In genomic region chr10:80151211-80152034, GRCm38 (mm10) we compare ENCODE assay signal across 8 mouse cellular contexts. TPM values are rescaled to one million over a fixed set of nuclear protein-coding genes. Genes with fewer than 3 reads are reported as not detected.
A peak's percentile ranks its signal among the peaks of the same experiment; 100 is the strongest.
DNase-seq lines count a peak whose midpoint lies in the region; ATAC-seq and TF ChIP-seq lines count a peak whose summit lies in the region.

No protein-coding gene starts in this region.

- under 1% methylated on average over 26 of the region's 26 CpGs for WGBS in forebrain, embryonic 14.5 days
- under 1% methylated on average over 25 of the region's 26 CpGs for WGBS in hindbrain, postnatal 0 days
- WGBS in liver, embryonic 13.5 days (ENCODE audit: insufficient replicate concordance) = 7% methylated on average over 26 of the region's 26 CpGs
- 3% methylated on average over 26 of the region's 26 CpGs for WGBS in thymus, adult 2 months

- H3K27me3 ChIP-seq in forebrain, embryonic 14.5 days (replicated peaks; ENCODE audit: control insufficient read depth, insufficient read depth, low read length) = no peaks in the 10 kb centered on the region
- H3K27me3 ChIP-seq in hindbrain, postnatal 0 days (ENCODE audit: insufficient read depth, low read length) = no peaks in the 10 kb centered on the region
- no peaks in the 10 kb centered on the region for H3K27me3 ChIP-seq in liver, embryonic 13.5 days
- H3K27me3 ChIP-seq in thymus, adult 2 months (ENCODE audit: control insufficient read depth, insufficient read depth, low read length) = no peaks in the 10 kb centered on the region

- H3K9ac ChIP-seq in forebrain, embryonic 14.5 days (ENCODE audit: low read length) = peak overlapping the region; percentile 100
- peak overlapping the region; percentile 99 for H3K9ac ChIP-seq in hindbrain, postnatal 0 days (replicated peaks; ENCODE audit: low read length)
- peak overlapping the region; percentile 91 for H3K9ac ChIP-seq in liver, embryonic 13.5 days

- H3K4me3 ChIP-seq in forebrain, embryonic 14.5 days (ENCODE audit: low read depth, low read length) = peak overlapping the region; percentile 100
- H3K4me3 ChIP-seq in hindbrain, postnatal 0 days (ENCODE audit: low read length) = peak overlapping the region; percentile 97
- peak overlapping the region; percentile 91 for H3K4me3 ChIP-seq in liver, embryonic 13.5 days (replicated peaks)
- H3K4me3 ChIP-seq in thymus, adult 2 months (ENCODE audit: control insufficient read depth, insufficient read depth, low read length) = peak overlapping the region; percentile 96

- H3K27ac ChIP-seq in forebrain, embryonic 14.5 days (ENCODE audit: low read depth, low read length) = peak overlapping the region; percentile 100
- peak overlapping the region; percentile 96 for H3K27ac ChIP-seq in hindbrain, postnatal 0 days
- peak overlapping the region; percentile 98 for H3K27ac ChIP-seq in liver, embryonic 13.5 days
- H3K27ac ChIP-seq in thymus, adult 2 months (ENCODE audit: control insufficient read depth, insufficient read depth, low read length) = peak overlapping the region; percentile 92

- peak; percentile 57; the same call in 1 of the 2 replicates for TF ChIP-seq POLR2A in thymus, adult 2 months (IDR thresholded peaks at IDR 0.05; ENCODE audit: control insufficient read depth, extremely low read depth, insufficient read depth, low read length, poor library complexity)

- TF ChIP-seq CTCF in hindbrain, postnatal 0 days (IDR thresholded peaks at IDR 0.05; ENCODE audit: low read depth) = no peak
- no peak for TF ChIP-seq CTCF in thymus, adult 2 months (IDR thresholded peaks at IDR 0.05; ENCODE audit: borderline replicate concordance, control insufficient read depth, extremely low read depth, insufficient read depth, low read length, poor library complexity)

- ATAC-seq in cerebellum, adult (ENCODE audit: insufficient number of reproducible peaks, low FRiP score, low TSS enrichment) = no peak
- no peak for ATAC-seq in forebrain, embryonic 14.5 days
- ATAC-seq in hindbrain, postnatal 0 days = no peak
- ATAC-seq in liver, embryonic 13.5 days (ENCODE audit: low read depth) = no peak

- DNase-seq in cerebellum, adult 18-20 months = peak; percentile 64
- peak; percentile 70 for DNase-seq in adrenal gland, postnatal 25 days
- DNase-seq in forebrain, embryonic 14.5 days (ENCODE audit: low spot score) = peak; percentile 58
- peak; percentile 72 for DNase-seq in hindbrain, postnatal 0 days (ENCODE audit: low spot score)
- DNase-seq in liver, embryonic 13.5 days = no peak
- DNase-seq in neural tube, embryonic 10.5 days (ENCODE audit: extremely low spot score, low spot score) = peak; percentile 66
- peak; percentile 75 for DNase-seq in thymus, adult 2 months

- peaks cover 17% of the 10 kb centered on the region for H3K4me1 ChIP-seq in forebrain, embryonic 14.5 days (ENCODE audit: control insufficient read depth, insufficient read depth, low read length)
- peaks cover 19% of the 10 kb centered on the region; the same call in 1 of the 2 replicates for H3K4me1 ChIP-seq in hindbrain, postnatal 0 days (ENCODE audit: insufficient read depth, low read length)
- H3K4me1 ChIP-seq in liver, embryonic 13.5 days (replicated peaks) = peaks cover 88% of the 10 kb centered on the region
- H3K4me1 ChIP-seq in thymus, adult 2 months (replicated peaks; ENCODE audit: control insufficient read depth, insufficient read depth, low read length) = peaks cover 41% of the 10 kb centered on the region

- H3K36me3 ChIP-seq in forebrain, embryonic 14.5 days (ENCODE audit: control insufficient read depth, insufficient read depth, low read length) = peaks cover 65% of the 10 kb centered on the region
- peaks cover 34% of the 10 kb centered on the region for H3K36me3 ChIP-seq in hindbrain, postnatal 0 days (ENCODE audit: insufficient read depth, low read length)
- H3K36me3 ChIP-seq in liver, embryonic 13.5 days = peaks cover 71% of the 10 kb centered on the region
- H3K36me3 ChIP-seq in thymus, adult 2 months (ENCODE audit: control insufficient read depth, insufficient read depth, low read length) = peaks cover 36% of the 10 kb centered on the region

- no peaks in the 10 kb centered on the region for H3K9me3 ChIP-seq in forebrain, embryonic 14.5 days (replicated peaks; ENCODE audit: control insufficient read depth, low read length)
- H3K9me3 ChIP-seq in hindbrain, postnatal 0 days (ENCODE audit: low read length) = no peaks in the 10 kb centered on the region
- no peaks in the 10 kb centered on the region for H3K9me3 ChIP-seq in liver, embryonic 13.5 days (replicated peaks)

- peak overlapping the region; percentile 95 for H3K4me2 ChIP-seq in forebrain, embryonic 14.5 days (ENCODE audit: low read length)
- H3K4me2 ChIP-seq in hindbrain, postnatal 0 days (ENCODE audit: low read depth, low read length) = peak overlapping the region; percentile 89
- peak overlapping the region; percentile 99 for H3K4me2 ChIP-seq in liver, embryonic 13.5 days

RNA-seq across cellular contexts. Expression of gene Midn, which starts 3.4 kb away (rescaled TPM):
- total RNA-seq in adrenal gland, postnatal 25 days (2021) = 74.1 and 97.4 TPM in 2 replicates
- 67.0 and 73.6 TPM in 2 replicates for polyA plus RNA-seq in forebrain, embryonic 14.5 days (2014; fragmentation: Nextera tagmentation; extraction: Ambion mirVana)
- 146 and 172 TPM in 2 replicates for total RNA-seq in hindbrain, postnatal 0 days (2014; rRNA removed)
- 14.7 and 15.8 TPM in 2 replicates for polyA plus RNA-seq in hindbrain, postnatal 0 days (2015; fragmentation: Nextera tagmentation; extraction: Ambion mirVana)
- polyA plus RNA-seq in liver, embryonic 13.5 days (2015; fragmentation: Nextera tagmentation; extraction: Ambion mirVana) = 3.0 and 3.3 TPM in 2 replicates
- polyA plus RNA-seq in thymus, adult 2 months (2012; rRNA removed) = 342 and 374 TPM in 2 replicates

RNA-seq across cellular contexts. Expression of gene Cbarp, which starts 10.8 kb away (rescaled TPM):
- total RNA-seq in adrenal gland, postnatal 25 days (2021) = 45.4 and 67.9 TPM in 2 replicates
- polyA plus RNA-seq in forebrain, embryonic 14.5 days (2014; fragmentation: Nextera tagmentation; extraction: Ambion mirVana) = 41.0 and 42.4 TPM in 2 replicates
- 270 and 288 TPM in 2 replicates for total RNA-seq in hindbrain, postnatal 0 days (2014; rRNA removed)
- 95.5 and 106 TPM in 2 replicates for polyA plus RNA-seq in hindbrain, postnatal 0 days (2015; fragmentation: Nextera tagmentation; extraction: Ambion mirVana)
- 0.54 and 0.69 TPM in 2 replicates for polyA plus RNA-seq in liver, embryonic 13.5 days (2015; fragmentation: Nextera tagmentation; extraction: Ambion mirVana)
- 34.0 and 37.7 TPM in 2 replicates for polyA plus RNA-seq in thymus, adult 2 months (2012; rRNA removed)

RNA-seq across cellular contexts. Expression of gene Atp5d, which starts 13.0 kb away (rescaled TPM):
- 460 and 592 TPM in 2 replicates for total RNA-seq in adrenal gland, postnatal 25 days (2021)
- 412 and 467 TPM in 2 replicates for polyA plus RNA-seq in forebrain, embryonic 14.5 days (2014; fragmentation: Nextera tagmentation; extraction: Ambion mirVana)
- 273 and 303 TPM in 2 replicates for total RNA-seq in hindbrain, postnatal 0 days (2014; rRNA removed)
- polyA plus RNA-seq in hindbrain, postnatal 0 days (2015; fragmentation: Nextera tagmentation; extraction: Ambion mirVana) = 733 and 736 TPM in 2 replicates
- polyA plus RNA-seq in liver, embryonic 13.5 days (2015; fragmentation: Nextera tagmentation; extraction: Ambion mirVana) = 358 and 362 TPM in 2 replicates
- 1,163 and 1,361 TPM in 2 replicates for polyA plus RNA-seq in thymus, adult 2 months (2012; rRNA removed)

RNA-seq across cellular contexts. Expression of gene Cirbp, which starts 14.4 kb away (rescaled TPM):
- total RNA-seq in adrenal gland, postnatal 25 days (2021) = 49.9 and 142 TPM in 2 replicates
- 239 and 266 TPM in 2 replicates for polyA plus RNA-seq in forebrain, embryonic 14.5 days (2014; fragmentation: Nextera tagmentation; extraction: Ambion mirVana)
- total RNA-seq in hindbrain, postnatal 0 days (2014; rRNA removed) = 257 and 261 TPM in 2 replicates
- 730 and 732 TPM in 2 replicates for polyA plus RNA-seq in hindbrain, postnatal 0 days (2015; fragmentation: Nextera tagmentation; extraction: Ambion mirVana)
- 19.5 and 21.9 TPM in 2 replicates for polyA plus RNA-seq in liver, embryonic 13.5 days (2015; fragmentation: Nextera tagmentation; extraction: Ambion mirVana)
- polyA plus RNA-seq in thymus, adult 2 months (2012; rRNA removed) = 173 and 193 TPM in 2 replicates

RNA-seq across cellular contexts. Expression of gene 1600002K03Rik, which starts 21.3 kb away (rescaled TPM):
- 15.6 and 16.7 TPM in 2 replicates for total RNA-seq in adrenal gland, postnatal 25 days (2021)
- polyA plus RNA-seq in forebrain, embryonic 14.5 days (2014; fragmentation: Nextera tagmentation; extraction: Ambion mirVana) = 7.2 and 9.0 TPM in 2 replicates
- 2.6 and 3.2 TPM in 2 replicates for total RNA-seq in hindbrain, postnatal 0 days (2014; rRNA removed)
- 4.3 and 4.4 TPM in 2 replicates for polyA plus RNA-seq in hindbrain, postnatal 0 days (2015; fragmentation: Nextera tagmentation; extraction: Ambion mirVana)
- 14.8 and 15.1 TPM in 2 replicates for polyA plus RNA-seq in liver, embryonic 13.5 days (2015; fragmentation: Nextera tagmentation; extraction: Ambion mirVana)
- 11.1 and 14.8 TPM in 2 replicates for polyA plus RNA-seq in thymus, adult 2 months (2012; rRNA removed)

Comparison
In these comparisons a context has a peak if more than half of its experiments do, and no peak if none do; other contexts are left out.
1. RNA of gene Cbarp, which starts 10.8 kb away (polyA plus RNA-seq): 95.5 to 106 TPM in hindbrain, postnatal 0 days, 41.0 to 42.4 TPM in forebrain, embryonic 14.5 days and 34.0 to 37.7 TPM in thymus, adult 2 months; 0.54 to 0.69 TPM in liver, embryonic 13.5 days; every median in the first group is over 10 times any median in the second.
2. Peak in every context shown above with its lines, with median percentiles within 50 percentile points of each other: H3K27ac ChIP-seq, H3K4me2 ChIP-seq, H3K4me3 ChIP-seq and H3K9ac ChIP-seq.